ENCODE assay signal across 9 mouse cellular contexts in genomic region chr15:31529811-31530658, GRCm38 (mm10). TPM values are rescaled to one million over a fixed set of nuclear protein-coding genes. Genes with fewer than 3 reads are reported as not detected.
DNase-seq lines count a peak whose midpoint lies in the region; ATAC-seq and TF ChIP-seq lines count a peak whose summit lies in the region.
"Had no signal": no experiment of that assay in that cellular context is flagged by ENCODE, and none has a peak within 500 bp of the region (broad histone marks: within the 10 kb centered on the region; RNA-seq: fewer than 3 reads in every experiment).

No protein-coding gene starts in this region.

- H3K9ac ChIP-seq in embryonic facial prominence, embryonic 11.5 days (replicated peaks; ENCODE audit: low read length) = peak overlapping the region; percentile 95
- peak overlapping the region; percentile 97 for H3K9ac ChIP-seq in heart, embryonic 14.5 days (ENCODE audit: low read length)
- H3K9ac ChIP-seq in kidney, embryonic 16.5 days (replicated peaks; ENCODE audit: low read length) = peak overlapping the region; percentile 94
- H3K9ac ChIP-seq in lung, postnatal 0 days (replicated peaks; ENCODE audit: low read depth) = peak overlapping the region; percentile 93

- H3K36me3 ChIP-seq in embryonic facial prominence, embryonic 11.5 days (replicated peaks; ENCODE audit: control insufficient read depth, insufficient read depth, low read depth, low read length) = no peaks in the 10 kb centered on the region
- H3K36me3 ChIP-seq in heart, embryonic 14.5 days (ENCODE audit: control insufficient read depth, insufficient read depth, low read length) = 0 out of 2 replicates have a peak, but pooled peaks cover 4% of the 10 kb centered on the region
- peaks cover 7% of the 10 kb centered on the region; the same call in 1 of the 2 replicates for H3K36me3 ChIP-seq in kidney, embryonic 16.5 days (ENCODE audit: insufficient read depth, low read length)
- H3K36me3 ChIP-seq in lung, postnatal 0 days (ENCODE audit: insufficient read depth, low read length) = no peaks in the 10 kb centered on the region

- peak; percentile 37 for ATAC-seq in embryonic facial prominence, embryonic 11.5 days (replicated peaks; ENCODE audit: insufficient number of reproducible peaks, low FRiP score, low TSS enrichment, low read depth)
- ATAC-seq in heart, embryonic 14.5 days (ENCODE audit: insufficient number of reproducible peaks, insufficient read depth, low FRiP score, low read depth) = peak; percentile 55
- peak; percentile 66 for ATAC-seq in kidney, embryonic 16.5 days (ENCODE audit: low FRiP score, low TSS enrichment)
- ATAC-seq in lung, postnatal 0 days = peak; percentile 2; the same call in 1 of the 2 replicates

- peak overlapping the region; percentile 95 for H3K27ac ChIP-seq in embryonic facial prominence, embryonic 11.5 days (replicated peaks; ENCODE audit: low read depth, low read length)
- H3K27ac ChIP-seq in heart, embryonic 14.5 days (replicated peaks in 1 of 2; ENCODE audit: control insufficient read depth in 1 of 2, insufficient read depth in 1 of 2, low read depth in 2 of 2, low read length in 2 of 2) = peak overlapping the region; percentile 89 to 99
- H3K27ac ChIP-seq in kidney, embryonic 16.5 days (ENCODE audit: low read length) = peak overlapping the region; percentile 98
- H3K27ac ChIP-seq in lung, postnatal 0 days (ENCODE audit: low read length) = peak overlapping the region; percentile 99

- H3K4me3 ChIP-seq in embryonic facial prominence, embryonic 11.5 days (ENCODE audit: low read depth, low read length) = peak overlapping the region; percentile 95
- H3K4me3 ChIP-seq in heart, embryonic 14.5 days (ENCODE audit: control insufficient read depth in 1 of 2, insufficient read depth in 1 of 2, low read depth in 1 of 2, low read length in 2 of 2) = peak overlapping the region; percentile 93 to 100
- H3K4me3 ChIP-seq in kidney, embryonic 16.5 days (ENCODE audit: low read length) = peak overlapping the region; percentile 85
- H3K4me3 ChIP-seq in lung, postnatal 0 days (ENCODE audit: low read depth, low read length) = peak overlapping the region; percentile 86

- under 1% methylated on average over 54 of the region's 56 CpGs for WGBS in embryonic facial prominence, embryonic 11.5 days
- under 1% methylated on average over 56 of the region's 56 CpGs for WGBS in heart, embryonic 14.5 days
- WGBS in kidney, embryonic 16.5 days = under 1% methylated on average over 51 of the region's 56 CpGs
- WGBS in lung, postnatal 0 days = 1% methylated on average over 37 of the region's 56 CpGs

- no peaks in the 10 kb centered on the region for H3K9me3 ChIP-seq in embryonic facial prominence, embryonic 11.5 days (replicated peaks; ENCODE audit: control insufficient read depth, low read length)
- no peaks in the 10 kb centered on the region for H3K9me3 ChIP-seq in heart, embryonic 14.5 days (ENCODE audit: control insufficient read depth, low read length)
- H3K9me3 ChIP-seq in kidney, embryonic 16.5 days (ENCODE audit: low read length) = no peaks in the 10 kb centered on the region
- no peaks in the 10 kb centered on the region for H3K9me3 ChIP-seq in lung, postnatal 0 days (ENCODE audit: low read length)

- peak; percentile 22 for TF ChIP-seq CTCF in lung, postnatal 0 days (IDR thresholded peaks at IDR 0.05)

- peak; percentile 50 to 57 for DNase-seq in B cell, adult 2 months
- peak; percentile 69 for DNase-seq in adrenal gland, adult 2 months
- peak; percentile 26 for DNase-seq in embryonic facial prominence, embryonic 11.5 days (ENCODE audit: low spot score)
- DNase-seq in lung, postnatal 0 days (ENCODE audit: low spot score) = peak; percentile 59
- DNase-seq in right cerebral cortex, adult 18-20 months = peak; percentile 28
- DNase-seq in urinary bladder, postnatal 25 days (ENCODE audit: low spot score) = peak; percentile 35

- H3K4me2 ChIP-seq in embryonic facial prominence, embryonic 11.5 days (ENCODE audit: low read depth, low read length) = peak overlapping the region; percentile 51
- peak overlapping the region; percentile 91 for H3K4me2 ChIP-seq in heart, embryonic 14.5 days (ENCODE audit: low read length)
- H3K4me2 ChIP-seq in kidney, embryonic 16.5 days (replicated peaks; ENCODE audit: low read depth, low read length) = peak overlapping the region; percentile 68
- H3K4me2 ChIP-seq in lung, postnatal 0 days (replicated peaks; ENCODE audit: low read depth, low read length) = peak overlapping the region; percentile 62

- no peak for TF ChIP-seq EP300 in lung, postnatal 0 days (IDR thresholded peaks at IDR 0.05)

- no peaks in the 10 kb centered on the region for H3K4me1 ChIP-seq in embryonic facial prominence, embryonic 11.5 days (ENCODE audit: control insufficient read depth, insufficient read depth, low read length)
- peaks cover 2 to 15% of the 10 kb centered on the region in 2 experiments for H3K4me1 ChIP-seq in heart, embryonic 14.5 days (ENCODE audit: control insufficient read depth in 2 of 2, insufficient read depth in 2 of 2, low read length in 2 of 2)
- H3K4me1 ChIP-seq in kidney, embryonic 16.5 days (ENCODE audit: insufficient read depth, low read length) = peaks cover 13% of the 10 kb centered on the region
- H3K4me1 ChIP-seq in lung, postnatal 0 days (ENCODE audit: insufficient read depth, low read depth, low read length) = peaks cover 9% of the 10 kb centered on the region; the same call in 1 of the 2 replicates

- no peaks in the 10 kb centered on the region for H3K27me3 ChIP-seq in embryonic facial prominence, embryonic 11.5 days (ENCODE audit: control insufficient read depth, insufficient read depth, low read length)
- H3K27me3 ChIP-seq in heart, embryonic 14.5 days (ENCODE audit: control insufficient read depth, insufficient read depth, low read length) = no peaks in the 10 kb centered on the region
- H3K27me3 ChIP-seq in kidney, embryonic 16.5 days (ENCODE audit: insufficient read depth, low read length) = no peaks in the 10 kb centered on the region
- no peaks in the 10 kb centered on the region for H3K27me3 ChIP-seq in lung, postnatal 0 days (replicated peaks; ENCODE audit: insufficient read depth, low read length)

RNA-seq across cellular contexts. Expression of gene March6, which starts 0.8 kb away (rescaled TPM):
- total RNA-seq in adrenal gland, adult 2 months (2021) = 100 to 1,000 TPM; 115 to 125 TPM
- polyA plus RNA-seq in adrenal gland, adult 2 months (2012; rRNA removed) = 12.0 and 16.3 TPM in 2 replicates
- 40.6 and 41.9 TPM in 2 replicates for polyA plus RNA-seq in embryonic facial prominence, embryonic 11.5 days (2014; fragmentation: Nextera tagmentation; extraction: Ambion mirVana)
- 37.6 and 40.7 TPM in 2 replicates for polyA plus RNA-seq in heart, embryonic 14.5 days (2014; fragmentation: Nextera tagmentation; extraction: Ambion mirVana)
- polyA plus RNA-seq in kidney, embryonic 16.5 days (2015; fragmentation: Nextera tagmentation; extraction: Ambion mirVana) = 37.4 and 37.7 TPM in 2 replicates
- polyA plus RNA-seq in lung, postnatal 0 days (2015; fragmentation: Nextera tagmentation; extraction: Ambion mirVana) = 18.3 and 20.6 TPM in 2 replicates

RNA-seq across cellular contexts. Expression of gene Cmbl, which starts 35.2 kb away (rescaled TPM):
- 100 to 1,000 TPM; 159 to 177 TPM for total RNA-seq in adrenal gland, adult 2 months (2021)
- polyA plus RNA-seq in adrenal gland, adult 2 months (2012; rRNA removed) = 113 and 193 TPM in 2 replicates
- polyA plus RNA-seq in embryonic facial prominence, embryonic 11.5 days (2014; fragmentation: Nextera tagmentation; extraction: Ambion mirVana) = 1.2 and 1.4 TPM in 2 replicates
- 9.7 and 12.4 TPM in 2 replicates for polyA plus RNA-seq in heart, embryonic 14.5 days (2014; fragmentation: Nextera tagmentation; extraction: Ambion mirVana)
- 21.3 and 22.6 TPM in 2 replicates for polyA plus RNA-seq in kidney, embryonic 16.5 days (2015; fragmentation: Nextera tagmentation; extraction: Ambion mirVana)
- polyA plus RNA-seq in lung, postnatal 0 days (2015; fragmentation: Nextera tagmentation; extraction: Ambion mirVana) = 12.2 and 13.5 TPM in 2 replicates
- total RNA-seq: common myeloid progenitor, adult 5-6 weeks had no signal

Comparison
In these comparisons a context has a peak if more than half of its experiments do, and no peak if none do; other contexts are left out.
1. Peak in every context shown above with its lines: DNase-seq, ATAC-seq, H3K4me3 ChIP-seq and H3K27ac ChIP-seq.
2. ATAC-seq: peak in every context shown above with its lines; median percentile 66 in kidney, embryonic 16.5 days; 55 in heart, embryonic 14.5 days; 37 in embryonic facial prominence, embryonic 11.5 days; 2 in lung, postnatal 0 days.